Mouse (Mus musculus) MEL (cell line): ENCODE results near the gene Ino80. TPM values are rescaled to one million over a fixed set of nuclear protein-coding genes. Genes with fewer than 3 reads are reported as not detected.

Experiments used
- DNase-seq: peaks from one replicate; pipeline ENCODE4 v3.0.0; 2011; ENCODE audit warnings: low read depth, low spot score
- H3K27ac ChIP-seq: 2 replicates; pipeline ENCODE4 v1.5.1; 2012; ENCODE audit warnings: low read depth, mild to moderate bottlenecking, control low read depth, low read length, moderate library complexity; ENCODE audit not compliant: control insufficient read depth
- H3K27me3 ChIP-seq, 2 experiments: fragments of 150-350 bp in 1 of 2; sonication (generic) in 1 of 2; 2 replicates each; pipeline ENCODE4 v1.6.1; 2012; ENCODE audit warnings: low read length in 2 of 2, mild to moderate bottlenecking in 2 of 2, improper control_type of control experiment in 1 of 2, moderate library complexity in 1 of 2; ENCODE audit not compliant: insufficient read depth in 2 of 2, control insufficient read depth in 1 of 2
- H3K36me3 ChIP-seq, 2 experiments: 2 replicates each; pipeline ENCODE4 v1.6.1; 2012 to 2014; ENCODE audit warnings: low read length in 2 of 2, improper control_type of control experiment in 1 of 2, inconsistent platforms in 1 of 2, mild to moderate bottlenecking in 1 of 2; ENCODE audit not compliant: insufficient read depth in 2 of 2, control insufficient read depth in 1 of 2
- H3K4me1 ChIP-seq, 2 experiments: fragments of 150-350 bp in 1 of 2; sonication (generic) in 1 of 2; 2 replicates each; pipeline ENCODE4 v1.6.1; 2012; ENCODE audit warnings: low read length in 2 of 2, improper control_type of control experiment in 1 of 2, mild to moderate bottlenecking in 1 of 2; ENCODE audit not compliant: insufficient read depth in 2 of 2, control insufficient read depth in 1 of 2
- H3K4me3 ChIP-seq, 2 experiments: fragments of 150-350 bp in 1 of 2; sonication (generic) in 1 of 2; 2 replicates each; pipeline ENCODE4 v1.5.1; 2012; ENCODE audit warnings: low read depth in 2 of 2, low read length in 2 of 2, mild to moderate bottlenecking in 2 of 2, moderate library complexity in 2 of 2, control low read depth in 1 of 2, improper control_type of control experiment in 1 of 2; ENCODE audit not compliant: control insufficient read depth in 1 of 2, insufficient read depth in 1 of 2
- H3K79me2 ChIP-seq: 2 replicates; pipeline ENCODE4 v1.6.1; 2012; ENCODE audit warnings: mild to moderate bottlenecking, low read length, moderate library complexity; ENCODE audit not compliant: control insufficient read depth, poor library complexity, insufficient read depth
- H3K9ac ChIP-seq: 2 replicates; pipeline ENCODE4 v1.6.1; 2012; ENCODE audit warnings: low read depth, mild to moderate bottlenecking, control low read depth, low read length, moderate library complexity; ENCODE audit not compliant: control insufficient read depth, poor library complexity, severe bottlenecking
- H3K9me3 ChIP-seq: fragments of 150-350 bp; sonication (generic); replicated peaks from 2 replicates; pipeline ENCODE4 v1.6.1; 2012; ENCODE audit warnings: mild to moderate bottlenecking, low read length, improper control_type of control experiment, moderate library complexity; ENCODE audit not compliant: insufficient read depth
- BHLHE40 ChIP-seq: IDR thresholded peaks from 2 replicates; pipeline ENCODE4 v1.6.1; 2012; ENCODE audit warnings: low read depth, mild to moderate bottlenecking, inconsistent platforms, low read length, improper control_type of control experiment, borderline replicate concordance
- CHD1 ChIP-seq: IDR thresholded peaks from 2 replicates; pipeline ENCODE4 v1.6.1; 2012; ENCODE audit warnings: low read depth, mild to moderate bottlenecking, inconsistent platforms, low read length, improper control_type of control experiment
- CHD2 ChIP-seq: IDR thresholded peaks from 2 replicates; pipeline ENCODE4 v1.6.1; 2011; ENCODE audit warnings: low read length, improper control_type of control experiment
- CTCF ChIP-seq, 3 experiments: IDR thresholded peaks in 2 of 3; conservative IDR thresholded peaks in 1 of 3; 2 replicates each; pipeline ENCODE4 v1.5.1; 2011 to 2012; ENCODE audit warnings: low read length in 3 of 3, low read depth in 2 of 3, mild to moderate bottlenecking in 2 of 3, improper control_type of control experiment in 1 of 3, inconsistent platforms in 1 of 3, mixed read lengths in 1 of 3, moderate library complexity in 1 of 3; ENCODE audit not compliant: control insufficient read depth in 1 of 3, insufficient read depth in 1 of 3, poor library complexity in 1 of 3, severe bottlenecking in 1 of 3
- E2F4 ChIP-seq: IDR thresholded peaks from 2 replicates; pipeline ENCODE4 v1.6.1; 2011; ENCODE audit warnings: low read depth, low read length, improper control_type of control experiment, borderline replicate concordance
- ETS1 ChIP-seq: IDR thresholded peaks from 2 replicates; pipeline ENCODE4 v1.6.1; 2012; ENCODE audit warnings: low read depth, mild to moderate bottlenecking, inconsistent platforms, low read length, improper control_type of control experiment, moderate library complexity
- GABPA ChIP-seq: IDR thresholded peaks from 2 replicates; pipeline ENCODE4 v1.6.1; 2012; ENCODE audit warnings: low read depth, mild to moderate bottlenecking, inconsistent platforms, low read length, improper control_type of control experiment, moderate library complexity
- GATA1 ChIP-seq: IDR thresholded peaks from 2 replicates; pipeline ENCODE4 v1.6.1; 2011; ENCODE audit warnings: low read depth, low read length, improper control_type of control experiment
- HCFC1 ChIP-seq: IDR thresholded peaks from 2 replicates; pipeline ENCODE4 v1.6.1; 2012; ENCODE audit warnings: low read depth, mild to moderate bottlenecking, inconsistent platforms, low read length, improper control_type of control experiment, moderate library complexity
- JUND ChIP-seq: IDR thresholded peaks from 2 replicates; pipeline ENCODE4 v1.6.1; 2011; ENCODE audit warnings: low read depth, mild to moderate bottlenecking, improper control_type of control experiment, low read length
- KAT2A ChIP-seq: conservative IDR thresholded peaks from 2 replicates; pipeline ENCODE4 v1.6.1; 2012; ENCODE audit warnings: low read depth, low read length, improper control_type of control experiment, inconsistent platforms
- MAFK ChIP-seq: IDR thresholded peaks from 2 replicates; pipeline ENCODE4 v1.6.1; 2011; ENCODE audit warnings: low read depth, mild to moderate bottlenecking, low read length, improper control_type of control experiment, borderline replicate concordance
- MAX ChIP-seq: IDR thresholded peaks from 2 replicates; pipeline ENCODE4 v1.6.1; 2011; ENCODE audit warnings: low read length, improper control_type of control experiment
- MAZ ChIP-seq: IDR thresholded peaks from 2 replicates; pipeline ENCODE4 v1.6.1; 2012; ENCODE audit warnings: low read depth, mild to moderate bottlenecking, inconsistent platforms, low read length, improper control_type of control experiment
- MEF2A ChIP-seq: IDR thresholded peaks from 2 replicates; pipeline ENCODE4 v1.6.1; 2014; ENCODE audit warnings: low read depth, mild to moderate bottlenecking, inconsistent platforms, low read length, improper control_type of control experiment; ENCODE audit not compliant: poor library complexity, insufficient replicate concordance, severe bottlenecking; ENCODE audit errors: extremely low read depth
- MYB ChIP-seq: IDR thresholded peaks from 2 replicates; pipeline ENCODE4 v1.6.1; 2011; ENCODE audit warnings: mild to moderate bottlenecking, low read depth, low read length, improper control_type of control experiment
- MYC ChIP-seq: IDR thresholded peaks from 2 replicates; pipeline ENCODE4 v1.6.1; 2011; ENCODE audit warnings: low read depth, mild to moderate bottlenecking, low read length, improper control_type of control experiment, moderate library complexity
- NELFE ChIP-seq: IDR thresholded peaks from 2 replicates; pipeline ENCODE4 v1.6.1; 2011; ENCODE audit warnings: low read depth, low read length, improper control_type of control experiment
- NRF1 ChIP-seq: IDR thresholded peaks from 2 replicates; pipeline ENCODE4 v1.6.1; 2014; ENCODE audit warnings: low read depth, mild to moderate bottlenecking, inconsistent platforms, low read length, improper control_type of control experiment, moderate library complexity; ENCODE audit not compliant: poor library complexity, insufficient read depth, severe bottlenecking
- POLR2A ChIP-seq, 2 experiments: IDR thresholded peaks; 2 replicates each; pipeline ENCODE4 v1.6.1; 2011 to 2012; ENCODE audit warnings: low read length in 2 of 2, mild to moderate bottlenecking in 2 of 2, control low read depth in 1 of 2, improper control_type of control experiment in 1 of 2, low read depth in 1 of 2, moderate library complexity in 1 of 2; ENCODE audit not compliant: control insufficient read depth in 1 of 2, insufficient read depth in 1 of 2, poor library complexity in 1 of 2
- POLR2AphosphoS2 ChIP-seq: IDR thresholded peaks from 2 replicates; pipeline ENCODE4 v1.6.1; 2011; ENCODE audit warnings: low read length, improper control_type of control experiment
- POLR2AphosphoS5 ChIP-seq: IDR thresholded peaks from 2 replicates; pipeline ENCODE4 v1.6.1; 2012; ENCODE audit warnings: low read depth, borderline replicate concordance, mild to moderate bottlenecking, inconsistent platforms, low read length, moderate library complexity, mixed read lengths
- RAD21 ChIP-seq: IDR thresholded peaks from 2 replicates; pipeline ENCODE4 v1.6.1; 2011; ENCODE audit warnings: mild to moderate bottlenecking, low read depth, low read length, improper control_type of control experiment
- RCOR1 ChIP-seq: IDR thresholded peaks from 2 replicates; pipeline ENCODE4 v1.6.1; 2012; ENCODE audit warnings: low read depth, mild to moderate bottlenecking, inconsistent platforms, low read length, improper control_type of control experiment
- SIN3A ChIP-seq: IDR thresholded peaks from 2 replicates; pipeline ENCODE4 v1.6.1; 2012; ENCODE audit warnings: low read length, improper control_type of control experiment, inconsistent platforms
- TAL1 ChIP-seq: IDR thresholded peaks from 2 replicates; pipeline ENCODE4 v1.6.1; 2012; ENCODE audit warnings: mild to moderate bottlenecking, inconsistent platforms, low read length, moderate library complexity, mixed read lengths
- TBP ChIP-seq: IDR thresholded peaks from 2 replicates; pipeline ENCODE4 v1.8.0; 2011; ENCODE audit warnings: low read depth, low read length, improper control_type of control experiment
- TCF12 ChIP-seq: IDR thresholded peaks from 2 replicates; pipeline ENCODE4 v1.6.1; 2014; ENCODE audit warnings: low read depth, mild to moderate bottlenecking, inconsistent platforms, low read length, improper control_type of control experiment, moderate library complexity
- UBTF ChIP-seq: IDR thresholded peaks from 2 replicates; pipeline ENCODE4 v1.6.1; 2012; ENCODE audit warnings: low read depth, mild to moderate bottlenecking, inconsistent platforms, low read length, improper control_type of control experiment, moderate library complexity, borderline replicate concordance; ENCODE audit not compliant: insufficient read depth
- USF1 ChIP-seq: IDR thresholded peaks from 2 replicates; pipeline ENCODE4 v1.6.1; 2014; ENCODE audit warnings: low read depth, mild to moderate bottlenecking, inconsistent platforms, low read length, improper control_type of control experiment, moderate library complexity
- USF2 ChIP-seq, 2 experiments: IDR thresholded peaks; 2 replicates each; pipeline ENCODE4 v1.6.1; 2011 to 2012; ENCODE audit warnings: improper control_type of control experiment in 2 of 2, low read length in 2 of 2, borderline replicate concordance in 1 of 2, inconsistent platforms in 1 of 2, low read depth in 1 of 2, mild to moderate bottlenecking in 1 of 2; ENCODE audit not compliant: insufficient read depth in 1 of 2
- ZC3H11A ChIP-seq: IDR thresholded peaks from 2 replicates; pipeline ENCODE4 v1.6.1; 2012; ENCODE audit warnings: low read depth, mild to moderate bottlenecking, inconsistent platforms, low read length, improper control_type of control experiment
- ZKSCAN1 ChIP-seq: IDR thresholded peaks from 2 replicates; pipeline ENCODE4 v1.6.1; 2012; ENCODE audit warnings: low read depth, mild to moderate bottlenecking, inconsistent platforms, low read length, improper control_type of control experiment, moderate library complexity
- ZMIZ1 ChIP-seq: IDR thresholded peaks from 2 replicates; pipeline ENCODE4 v1.6.1; 2012; ENCODE audit warnings: low read depth, mild to moderate bottlenecking, inconsistent platforms, low read length, improper control_type of control experiment, moderate library complexity
- polyA plus RNA-seq, 2 experiments: library from polyadenylated mRNA; stranded (reverse) in 1 of 2; unstranded in 1 of 2; fragments of >175 nt in 1 of 2; fragments of >200 nt in 1 of 2; gene quantifications; 2 replicates each; pipeline versions ENCODE4 v1.2.1 to v1.2.4; 2012; ENCODE audit warnings: low replicate concordance in 2 of 2, low read depth in 1 of 2; ENCODE audit not compliant: insufficient read length in 2 of 2, insufficient read depth in 1 of 2, missing spikeins in 1 of 2
- total RNA-seq: library from RNA; depleted of rRNA; stranded (reverse); fragments of 300-350 nt; gene quantifications from 2 replicates; pipeline ENCODE4 v1.2.3, GENCODE M21; 2012

Gene Ino80
- total and polyA plus RNA-seq, 3 experiments: 13.9 to 37.9 (median 23.1) TPM

- Histone ChIP-seq H3K4me1 (peaks cover 4 to 19% of the 10 kb centered on the region in 2 experiments; a peak in 3 of 4 replicates), H3K9me3 (no peaks in the 10 kb centered on the region), H3K9ac (peak within 1 kb of the TSS; percentile 91), H3K27ac (peak within 1 kb of the TSS; percentile 67), H3K36me3 (peaks cover 2 to 5% of the 10 kb centered on the region in 2 experiments; a peak in 3 of 4 replicates), H3K79me2 (peaks cover 12% of the 10 kb centered on the region), H3K27me3 (no peaks in the 10 kb centered on the region), H3K4me3 (peak within 1 kb of the TSS; percentile 80 to 86)
- peak; percentile 98 for DNase-seq
- TF ChIP-seq SIN3A: peak; percentile 76
- peak; percentile 63 to 85; a peak in 3 of 4 replicates for TF ChIP-seq POLR2A (IDR thresholded peaks at IDR 0.05; ENCODE audit: control insufficient read depth in 1 of 2, insufficient read depth in 1 of 2, low read depth in 1 of 2, low read length in 2 of 2, poor library complexity in 1 of 2)
- TF ChIP-seq MYB: no peak
- TF ChIP-seq TAL1: no peak
- TF ChIP-seq GABPA: no peak
- TF ChIP-seq JUND: no peak; the same call in 1 of the 2 replicates
- TF ChIP-seq MYC: peak; percentile 64; the same call in 1 of the 2 replicates
- TF ChIP-seq ZMIZ1: peak; percentile 97
- TF ChIP-seq ETS1: peak; percentile 46
- TF ChIP-seq ZC3H11A: no peak
- TF ChIP-seq POLR2AphosphoS2: peak; percentile 88
- TF ChIP-seq UBTF: 0 out of 2 replicates have a peak, but pooled peaks have one; percentile 71
- TF ChIP-seq USF1: peak; percentile 84
- no peak for TF ChIP-seq CHD1
- no peak for TF ChIP-seq ZKSCAN1
- TF ChIP-seq KAT2A: peak; percentile 65; the same call in 1 of the 2 replicates
- no peak for TF ChIP-seq POLR2AphosphoS5
- 0 out of 2 replicates have a peak, but pooled peaks have one; percentile 44 for TF ChIP-seq TCF12
- no peak for TF ChIP-seq RCOR1
- TF ChIP-seq HCFC1: peak; percentile 85
- peak; percentile 57 for TF ChIP-seq MAX
- TF ChIP-seq RAD21: no peak
- no peak for TF ChIP-seq CTCF (IDR thresholded peaks at IDR 0.05 in 2 of 3, conservative IDR thresholded peaks at IDR 0.05 in 1 of 3; ENCODE audit: control insufficient read depth in 1 of 3, insufficient read depth in 1 of 3, low read depth in 2 of 3, low read length in 3 of 3, poor library complexity in 1 of 3, severe bottlenecking in 1 of 3)
- no peak for TF ChIP-seq MAFK
- peak; percentile 55; the same call in 1 of the 2 replicates for TF ChIP-seq E2F4
- peak; percentile 78 for TF ChIP-seq NELFE
- no peak for TF ChIP-seq CHD2
- peak; percentile 86 for TF ChIP-seq BHLHE40
- TF ChIP-seq USF2 (IDR thresholded peaks at IDR 0.05; ENCODE audit: borderline replicate concordance in 1 of 2, insufficient read depth in 1 of 2, low read depth in 1 of 2, low read length in 2 of 2): peak in 1 of 2 experiments; percentile 43; a peak in 1 of 4 replicates
- TF ChIP-seq MEF2A: no peak
- peak; percentile 87 for TF ChIP-seq TBP
- TF ChIP-seq NRF1: 0 out of 2 replicates have a peak, but pooled peaks have one; percentile 27
- TF ChIP-seq MAZ: no peak
- TF ChIP-seq GATA1: no peak
Observed at GRCm38 (mm10) chr2:119350555-119351486, 126.7 kb downstream of the Ino80 start, which contains the start of gene Chac1. Gene Chac1 (plus strand): TSS chr2:119351229.
